Mouse (Mus musculus): ENCODE results near the gene Ccdc180. TPM values are rescaled to one million over a fixed set of nuclear protein-coding genes. Genes with fewer than 3 reads are reported as not detected.

The Ccdc180 gene
- under 1 TPM; 0.08 to 0.25 TPM for total RNA-seq (2021)
- long read RNA-seq, experiment 1, result 0 reads
- long read RNA-seq, experiment 2, result 0 reads

- DNase-seq (ENCODE audit: low spot score in 2 of 2), result peak; percentile 62 to 76
Measured at GRCm38 (mm10) chr4:45890066-45890761, at the start of gene Ccdc180. Ccdc180 (plus strand) TSS chr4:45890303.

- no peak for DNase-seq (ENCODE audit: low spot score in 2 of 2)
Measured at GRCm38 (mm10) chr4:45844355-45844754, 45.7 kb upstream of the Ccdc180 start.

DNA sequence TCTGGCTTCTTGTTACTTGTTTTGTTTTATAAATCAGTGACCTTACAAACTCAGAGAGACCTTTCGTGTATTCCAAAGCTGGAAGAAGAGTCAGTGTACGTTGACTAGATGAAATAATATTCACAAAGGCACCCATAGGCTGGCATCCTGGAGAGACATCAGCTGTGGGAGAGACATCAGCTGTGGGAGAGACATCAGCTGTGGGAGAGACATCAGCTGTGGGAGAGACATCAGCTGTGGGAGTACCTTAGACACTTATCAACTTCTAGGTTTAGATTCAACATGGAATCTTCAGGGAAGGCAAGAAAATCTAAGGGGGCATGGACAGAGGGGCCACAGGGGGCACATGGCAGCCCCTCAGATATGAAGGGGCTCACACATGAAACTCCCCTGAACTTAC, 43.8 kb upstream of the Ccdc180 start:
- no peak for DNase-seq (ENCODE audit: low spot score in 2 of 2)

DNA sequence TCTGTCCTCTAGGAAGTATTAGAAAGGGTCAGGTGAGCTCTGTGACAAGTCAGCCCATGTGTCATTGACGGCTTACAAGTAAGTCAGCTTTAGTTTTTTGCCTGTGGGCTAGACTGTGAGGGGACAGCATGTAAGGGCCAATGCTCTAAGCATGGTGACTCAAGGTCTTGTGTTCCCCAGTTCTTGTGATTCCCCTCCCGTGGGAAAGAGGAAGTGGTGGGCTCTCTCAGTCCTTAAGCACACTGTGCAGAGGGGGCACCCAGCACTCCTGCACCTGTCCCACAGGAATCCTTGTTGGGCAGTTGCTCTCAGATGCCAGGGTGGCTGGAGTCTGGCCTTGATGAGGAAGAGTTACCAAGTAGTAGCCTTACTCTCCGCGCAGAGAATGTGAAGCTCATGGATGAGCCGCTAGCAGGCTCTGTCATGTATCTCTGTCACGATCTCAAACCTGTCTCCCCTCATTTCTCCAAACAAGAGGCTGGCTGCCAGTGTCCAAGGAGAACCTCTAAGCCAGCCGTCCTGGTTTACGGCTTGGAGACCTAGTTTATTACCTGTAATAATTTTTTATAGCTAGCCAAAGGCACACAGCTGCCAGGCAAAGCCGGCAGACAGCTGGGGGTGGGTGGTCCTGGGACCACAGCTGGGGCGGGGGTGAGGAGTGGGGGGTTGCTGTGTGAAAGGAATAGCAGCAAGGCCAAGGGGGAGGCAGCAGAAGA, 41.8 kb upstream of the Ccdc180 start, which contains the start of gene Stra6l:
Gene Stra6l (plus strand): TSS at position 556 of the 716 bp plus-strand sequence.
- DNase-seq (ENCODE audit: low spot score in 2 of 2), result no peak

- no peak for DNase-seq (ENCODE audit: low spot score in 2 of 2)
Measured at GRCm38 (mm10) chr4:45848825-45849156, 41.3 kb upstream of the Ccdc180 start.

GRCm38 (mm10) chr4:45849419-45849818, 40.7 kb upstream of the Ccdc180 start:
- DNase-seq (ENCODE audit: low spot score in 2 of 2), result no peak

DNA sequence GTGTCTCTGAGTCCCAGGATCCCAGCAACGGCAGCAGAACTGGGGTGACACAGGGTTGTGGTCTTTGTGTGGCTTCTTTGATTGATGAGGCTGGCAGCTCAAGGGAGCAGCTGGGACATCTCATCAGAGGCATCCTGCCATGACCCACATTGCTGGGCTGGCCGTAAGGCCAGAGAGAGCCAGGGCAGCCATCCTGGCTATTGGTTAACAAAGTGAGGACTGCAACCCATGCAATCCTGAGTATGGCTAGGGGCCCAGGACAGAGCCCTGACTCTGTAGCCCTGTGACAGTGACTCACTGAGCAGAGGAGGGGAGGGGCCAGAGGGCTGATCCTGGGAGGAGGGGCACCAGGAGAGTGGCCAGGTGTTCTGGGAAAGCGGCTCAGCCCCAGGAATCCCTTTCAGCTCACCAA, 38.5 kb upstream of the Ccdc180 start:
- peak in 1 of 2 experiments; percentile 20 for DNase-seq (ENCODE audit: low spot score in 2 of 2)

- no peak for DNase-seq (ENCODE audit: low spot score in 2 of 2)
Measured at GRCm38 (mm10) chr4:45853496-45854246, 36.4 kb upstream of the Ccdc180 start.

GRCm38 (mm10) chr4:45855803-45856424, 34.2 kb upstream of the Ccdc180 start:
- peak; percentile 38 to 66 for DNase-seq (ENCODE audit: low spot score in 2 of 2)

- DNase-seq (ENCODE audit: low spot score in 2 of 2), result no peak
Measured at GRCm38 (mm10) chr4:45861160-45861559, 28.9 kb upstream of the Ccdc180 start.

GRCm38 (mm10) chr4:45867416-45867815, 22.7 kb upstream of the Ccdc180 start:
- DNase-seq (ENCODE audit: low spot score in 2 of 2), result no peak

DNA sequence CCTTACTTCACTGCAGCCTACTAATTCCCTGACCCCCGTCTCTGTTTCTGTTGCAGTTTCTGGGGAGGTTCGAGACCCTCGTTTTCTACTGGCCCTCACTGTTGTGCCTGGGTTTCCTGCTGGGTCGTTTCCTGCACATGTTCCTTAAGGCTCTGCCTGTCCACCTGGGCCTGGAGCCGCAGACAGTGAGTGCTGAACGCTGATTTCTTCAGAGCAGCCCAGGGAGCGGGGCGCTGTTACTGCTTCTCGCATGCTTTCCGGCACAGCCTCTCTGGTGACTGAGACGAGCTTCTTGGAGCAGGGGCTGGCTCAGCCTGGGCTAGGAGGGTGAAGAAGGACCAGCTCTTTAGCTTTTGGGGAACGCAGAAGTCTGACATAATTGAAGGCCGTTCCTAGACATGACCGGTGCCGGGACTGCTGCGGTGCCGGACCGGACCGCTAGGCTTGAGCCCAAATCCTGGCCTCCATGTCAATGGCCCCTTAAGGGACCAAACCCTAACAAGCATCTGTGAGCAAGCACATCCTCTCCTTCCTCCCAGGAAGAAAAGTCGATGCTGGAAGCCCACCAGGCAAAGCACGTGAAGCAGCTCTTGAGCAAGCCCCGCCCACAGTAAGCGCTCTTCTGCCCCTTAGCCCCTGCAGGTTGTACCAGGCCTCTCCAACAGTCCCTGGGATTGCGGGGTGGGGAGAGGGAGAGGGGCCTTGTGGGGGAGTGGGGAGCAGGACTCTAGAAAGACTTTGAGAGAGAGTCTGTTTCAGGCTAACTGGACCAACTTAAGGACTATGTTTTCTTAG, 20.9 kb upstream of the Ccdc180 start:
- DNase-seq (ENCODE audit: low spot score in 2 of 2), result no peak

GRCm38 (mm10) chr4:45872147-45872546, 18.0 kb upstream of the Ccdc180 start:
- no peak for DNase-seq (ENCODE audit: low spot score in 2 of 2)

GRCm38 (mm10) chr4:45878929-45879328, 11.2 kb upstream of the Ccdc180 start:
- no peak for DNase-seq (ENCODE audit: low spot score in 2 of 2)

GRCm38 (mm10) chr4:45882521-45882920, 7.6 kb upstream of the Ccdc180 start:
- no peak for DNase-seq (ENCODE audit: low spot score in 2 of 2)

GRCm38 (mm10) chr4:45883250-45883649, 6.9 kb upstream of the Ccdc180 start:
- DNase-seq (ENCODE audit: low spot score in 2 of 2), result no peak

- no peak for DNase-seq (ENCODE audit: low spot score in 2 of 2)
Measured at GRCm38 (mm10) chr4:45889487-45889886, 616 bp upstream of the Ccdc180 start.

DNA sequence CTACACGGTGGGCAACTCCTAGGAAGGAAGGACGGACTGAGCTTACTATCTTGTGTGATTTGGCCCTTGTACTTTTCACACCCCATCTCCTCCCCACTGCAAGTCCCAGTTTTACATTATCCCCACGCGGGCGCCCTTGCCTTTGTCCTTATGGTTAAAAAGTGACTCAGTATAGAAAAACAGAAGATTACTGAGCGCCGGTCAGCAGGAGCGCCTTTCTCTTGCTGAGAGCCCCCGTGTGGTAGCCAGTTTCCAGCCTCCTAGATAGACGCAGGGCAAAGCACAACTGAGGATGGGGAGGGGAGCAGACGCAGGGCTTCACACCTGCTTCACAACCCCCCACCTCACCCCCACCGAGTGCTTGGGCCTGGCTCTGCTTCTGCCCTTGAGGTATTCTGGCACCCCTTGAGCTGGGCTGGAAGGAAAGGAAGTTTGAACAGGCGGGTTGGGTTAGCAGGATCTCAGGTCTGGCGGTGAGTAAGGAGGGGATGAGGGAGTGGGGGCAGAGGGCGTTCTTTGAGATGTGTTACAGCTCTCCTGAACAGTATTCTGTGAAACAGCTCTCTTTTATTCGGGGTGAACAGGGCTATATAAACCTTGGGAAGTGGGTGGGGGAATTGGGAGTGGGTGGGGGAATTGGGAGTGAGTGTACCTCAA, 6.5 kb downstream of the Ccdc180 start:
- DNase-seq (ENCODE audit: low spot score in 2 of 2), result no peak

DNA sequence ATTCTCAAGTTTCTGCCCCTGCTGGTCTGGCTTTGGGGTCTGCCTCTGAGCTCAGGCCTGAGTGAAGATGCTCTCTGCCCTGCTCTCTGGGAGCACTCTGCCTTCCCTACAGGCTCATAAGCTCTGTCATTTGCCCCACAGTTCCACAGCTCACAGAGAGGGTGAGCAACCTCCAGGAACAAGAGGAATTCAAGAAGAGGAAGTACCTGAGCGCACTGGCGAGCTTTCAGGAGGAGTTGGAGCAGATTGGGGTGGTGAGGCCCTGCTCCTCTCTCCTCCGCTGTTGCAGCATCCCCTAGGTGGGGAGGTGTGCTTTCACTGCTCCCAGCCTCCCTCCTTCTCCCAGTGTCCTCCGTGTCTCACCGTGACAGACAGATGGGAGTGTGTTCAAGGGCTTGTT, 8.3 kb downstream of the Ccdc180 start:
- DNase-seq (ENCODE audit: low spot score in 2 of 2), result no peak

DNA sequence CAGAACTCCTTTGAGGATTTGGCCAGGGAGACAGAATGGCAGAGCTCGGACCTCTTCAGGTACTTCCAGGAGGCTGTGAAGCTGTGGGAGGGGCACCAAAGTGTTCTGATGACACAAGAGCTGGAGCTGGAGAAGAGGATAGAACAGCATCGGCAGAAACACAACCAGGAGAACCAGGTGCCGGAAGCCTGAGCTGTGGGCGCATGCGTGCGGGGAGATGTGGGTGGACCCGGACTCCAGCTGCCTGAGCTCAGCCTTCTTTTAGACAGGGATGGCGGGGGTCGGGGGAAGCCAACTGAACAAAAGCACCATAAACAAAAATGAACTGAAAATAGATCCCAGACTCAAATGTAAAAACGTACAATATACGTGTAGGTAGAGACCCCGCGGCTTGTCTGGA, 19.2 kb downstream of the Ccdc180 start:
- no peak for DNase-seq (ENCODE audit: low spot score in 2 of 2)
